Mouse (Mus musculus): ENCODE data around the gene Uqcrc1. TPM values are rescaled to one million over a fixed set of nuclear protein-coding genes. Genes with fewer than 3 reads are reported as not detected.

Uqcrc1 gene
- 163 and 254 TPM in 2 replicates for total RNA-seq (2017)

DNA sequence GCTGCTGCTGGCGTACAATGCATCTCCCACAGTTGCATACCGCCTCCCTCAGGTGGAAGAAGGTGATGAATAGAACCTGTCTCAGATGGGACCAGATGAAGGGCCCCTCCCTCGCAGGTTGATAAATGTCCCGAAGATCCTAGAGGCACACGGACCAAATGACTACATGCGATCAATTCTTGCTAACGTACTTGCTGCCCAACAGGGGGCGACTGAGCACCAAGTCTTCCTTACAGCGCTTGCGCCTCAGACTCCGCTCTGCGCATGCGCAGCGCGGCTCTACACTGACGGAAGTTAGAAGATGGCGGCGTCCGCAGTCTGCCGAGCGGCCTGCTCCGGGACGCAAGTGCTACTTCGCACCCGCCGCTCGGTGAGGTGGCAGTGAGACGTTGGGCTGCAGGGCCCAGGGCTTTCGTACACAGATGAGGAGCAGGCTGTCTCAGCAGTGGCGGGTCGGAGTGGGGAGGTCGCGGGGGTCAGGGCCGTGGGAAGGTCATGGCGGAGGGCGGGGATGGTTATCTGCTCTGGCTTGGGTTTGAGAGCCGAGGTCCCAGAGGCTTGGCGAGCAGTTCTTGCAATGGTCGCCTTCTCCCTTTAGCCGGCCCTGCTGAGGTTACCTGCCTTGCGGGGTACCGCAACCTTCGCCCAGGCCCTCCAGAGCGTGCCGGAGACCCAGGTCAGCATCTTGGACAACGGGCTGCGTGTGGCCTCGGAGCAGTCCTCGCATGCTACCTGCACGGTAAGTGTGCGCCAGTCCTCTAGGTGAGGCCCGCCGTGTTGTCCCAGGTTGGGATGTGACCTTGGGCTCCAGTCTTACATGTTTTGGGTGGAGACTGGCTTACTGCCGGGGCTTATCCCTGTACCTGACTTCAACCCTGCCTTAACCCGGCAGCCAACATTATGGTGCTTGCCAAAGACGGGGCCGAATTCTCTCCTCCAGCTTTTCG is at the start of gene Uqcrc1:
Gene Uqcrc1, plus strand, starts transcription at position 216 of the 947 bp plus-strand sequence.
- peak; percentile 95 to 98 for ATAC-seq (replicated peaks in 1 of 2; ENCODE audit: insufficient read depth in 1 of 2, low FRiP score in 2 of 2, low TSS enrichment in 1 of 2, low read depth in 1 of 2, poor library complexity in 2 of 2, severe bottlenecking in 2 of 2)

- no peak for ATAC-seq (replicated peaks in 1 of 2; ENCODE audit: insufficient read depth in 1 of 2, low FRiP score in 2 of 2, low TSS enrichment in 1 of 2, low read depth in 1 of 2, poor library complexity in 2 of 2, severe bottlenecking in 2 of 2)
Observed at GRCm38 (mm10) chr9:108912308-108912707, 24.1 kb upstream of the Uqcrc1 start.

GRCm38 (mm10) chr9:108913161-108913560 is 23.3 kb upstream of the Uqcrc1 start:
- no peak for ATAC-seq (replicated peaks in 1 of 2; ENCODE audit: insufficient read depth in 1 of 2, low FRiP score in 2 of 2, low TSS enrichment in 1 of 2, low read depth in 1 of 2, poor library complexity in 2 of 2, severe bottlenecking in 2 of 2)

GRCm38 (mm10) chr9:108913621-108914020 is 22.8 kb upstream of the Uqcrc1 start:
- ATAC-seq (replicated peaks in 1 of 2; ENCODE audit: insufficient read depth in 1 of 2, low FRiP score in 2 of 2, low TSS enrichment in 1 of 2, low read depth in 1 of 2, poor library complexity in 2 of 2, severe bottlenecking in 2 of 2) = no peak

DNA sequence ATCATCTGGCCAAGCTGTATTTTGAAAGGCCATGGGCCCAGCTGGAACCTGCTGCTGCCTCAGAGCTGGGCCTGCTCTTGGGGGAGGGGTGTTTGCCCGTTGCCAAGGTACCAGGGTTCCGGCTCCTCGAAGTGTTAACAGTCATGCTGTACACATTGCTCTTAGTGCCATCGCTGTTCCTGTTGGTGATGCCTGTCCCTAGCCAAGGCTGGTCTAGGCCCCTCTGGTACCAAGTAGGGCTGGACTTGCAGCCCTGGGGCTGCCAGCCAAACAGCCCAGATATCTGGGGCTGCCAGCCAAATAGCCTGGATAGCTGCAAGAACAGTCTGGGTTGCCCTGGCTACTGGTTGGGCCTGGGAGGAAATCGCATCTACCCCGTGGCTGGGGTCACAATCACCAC is 21.9 kb upstream of the Uqcrc1 start, which contains the start of gene Tmem89:
Gene Tmem89, plus strand, starts transcription at position 129 of the 400 bp plus-strand sequence.
- no peak for ATAC-seq (replicated peaks in 1 of 2; ENCODE audit: insufficient read depth in 1 of 2, low FRiP score in 2 of 2, low TSS enrichment in 1 of 2, low read depth in 1 of 2, poor library complexity in 2 of 2, severe bottlenecking in 2 of 2)

GRCm38 (mm10) chr9:108925897-108926296 is 10.5 kb upstream of the Uqcrc1 start:
- ATAC-seq (replicated peaks in 1 of 2; ENCODE audit: insufficient read depth in 1 of 2, low FRiP score in 2 of 2, low TSS enrichment in 1 of 2, low read depth in 1 of 2, poor library complexity in 2 of 2, severe bottlenecking in 2 of 2) = no peak; a peak in 1 of 4 replicates

- ATAC-seq (replicated peaks in 1 of 2; ENCODE audit: insufficient read depth in 1 of 2, low FRiP score in 2 of 2, low TSS enrichment in 1 of 2, low read depth in 1 of 2, poor library complexity in 2 of 2, severe bottlenecking in 2 of 2) = no peak
Observed at GRCm38 (mm10) chr9:108928424-108928823, 8.0 kb upstream of the Uqcrc1 start.

DNA sequence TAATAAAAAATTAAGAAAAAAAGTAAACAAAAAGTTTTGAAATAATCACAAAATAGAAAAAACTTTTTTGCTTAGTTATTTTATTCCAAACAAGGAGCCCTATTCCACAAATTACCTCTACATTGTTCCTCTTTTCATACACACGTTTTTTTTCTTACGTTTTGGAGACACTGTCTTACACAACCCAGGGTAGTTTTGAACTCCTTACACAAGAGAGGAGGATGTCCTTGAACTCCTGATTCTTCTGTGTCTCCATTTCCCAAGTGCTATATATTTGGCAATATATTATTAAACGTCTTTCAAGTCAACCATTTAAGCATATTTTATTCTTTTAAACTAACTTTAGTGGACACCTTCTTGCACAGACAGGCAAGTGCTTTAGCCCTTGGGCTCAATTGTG is 442 bp upstream of the Uqcrc1 start:
- peak; percentile 1 to 4; a peak in 1 of 4 replicates for ATAC-seq (replicated peaks in 1 of 2; ENCODE audit: insufficient read depth in 1 of 2, low FRiP score in 2 of 2, low TSS enrichment in 1 of 2, low read depth in 1 of 2, poor library complexity in 2 of 2, severe bottlenecking in 2 of 2)

DNA sequence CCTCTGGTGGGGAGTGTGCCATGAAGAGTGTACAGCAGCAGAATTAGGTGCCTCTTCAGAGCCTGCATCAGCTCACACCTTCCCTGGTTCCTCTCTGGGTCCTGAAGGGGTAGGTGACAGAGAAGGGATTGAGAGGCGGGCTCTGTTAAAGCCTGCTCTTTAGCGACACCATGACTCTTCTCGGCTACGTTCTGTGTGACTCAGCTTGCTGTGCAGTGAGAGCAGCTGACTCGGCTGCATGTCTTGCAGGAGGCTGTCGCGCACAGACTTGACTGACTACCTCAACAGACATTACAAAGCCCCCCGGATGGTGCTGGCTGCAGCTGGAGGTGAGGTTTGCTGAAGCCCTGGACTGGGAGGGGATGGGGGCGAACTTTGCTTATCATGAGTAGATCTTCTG is 8.7 kb downstream of the Uqcrc1 start:
- ATAC-seq (replicated peaks in 1 of 2; ENCODE audit: insufficient read depth in 1 of 2, low FRiP score in 2 of 2, low TSS enrichment in 1 of 2, low read depth in 1 of 2, poor library complexity in 2 of 2, severe bottlenecking in 2 of 2) = no peak

- no peak for ATAC-seq (replicated peaks in 1 of 2; ENCODE audit: insufficient read depth in 1 of 2, low FRiP score in 2 of 2, low TSS enrichment in 1 of 2, low read depth in 1 of 2, poor library complexity in 2 of 2, severe bottlenecking in 2 of 2)
Observed at GRCm38 (mm10) chr9:108945608-108946007, 9.2 kb downstream of the Uqcrc1 start.

DNA sequence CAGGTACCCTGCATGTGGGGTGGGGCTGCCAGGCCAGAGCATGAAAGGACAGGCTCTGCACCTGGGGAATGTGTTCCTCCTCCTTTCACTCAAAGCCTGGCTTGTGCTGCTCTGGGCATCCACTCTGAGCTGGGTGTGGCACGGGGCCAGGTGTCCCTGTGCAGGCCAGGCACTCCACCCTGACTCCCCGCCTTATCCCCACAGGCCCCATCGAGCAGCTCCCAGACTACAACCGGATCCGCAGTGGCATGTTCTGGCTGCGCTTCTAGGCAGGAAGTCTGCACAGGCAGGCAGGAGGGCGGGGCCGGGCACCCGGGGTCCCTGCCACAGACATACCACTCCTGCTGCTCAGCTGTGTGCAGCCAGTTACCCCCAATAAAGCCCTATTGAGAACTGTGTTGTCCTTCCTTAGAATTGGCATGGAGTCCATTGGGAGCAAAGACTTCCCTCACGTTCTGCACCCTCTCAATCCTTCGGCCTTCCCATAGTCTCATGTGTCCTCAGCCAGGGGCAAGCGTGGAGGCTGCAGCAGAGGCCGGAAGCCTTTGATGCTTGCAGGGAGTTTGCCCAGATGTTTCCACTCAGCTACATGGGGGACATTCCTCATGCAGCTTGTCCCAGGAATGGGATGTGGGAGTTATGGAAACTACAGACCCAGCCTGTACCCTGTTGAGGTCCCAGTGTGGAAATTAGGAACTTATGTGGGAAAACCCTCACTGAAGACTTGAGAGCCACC is 13.0 kb downstream of the Uqcrc1 start:
- no peak for ATAC-seq (replicated peaks in 1 of 2; ENCODE audit: insufficient read depth in 1 of 2, low FRiP score in 2 of 2, low TSS enrichment in 1 of 2, low read depth in 1 of 2, poor library complexity in 2 of 2, severe bottlenecking in 2 of 2)

DNA sequence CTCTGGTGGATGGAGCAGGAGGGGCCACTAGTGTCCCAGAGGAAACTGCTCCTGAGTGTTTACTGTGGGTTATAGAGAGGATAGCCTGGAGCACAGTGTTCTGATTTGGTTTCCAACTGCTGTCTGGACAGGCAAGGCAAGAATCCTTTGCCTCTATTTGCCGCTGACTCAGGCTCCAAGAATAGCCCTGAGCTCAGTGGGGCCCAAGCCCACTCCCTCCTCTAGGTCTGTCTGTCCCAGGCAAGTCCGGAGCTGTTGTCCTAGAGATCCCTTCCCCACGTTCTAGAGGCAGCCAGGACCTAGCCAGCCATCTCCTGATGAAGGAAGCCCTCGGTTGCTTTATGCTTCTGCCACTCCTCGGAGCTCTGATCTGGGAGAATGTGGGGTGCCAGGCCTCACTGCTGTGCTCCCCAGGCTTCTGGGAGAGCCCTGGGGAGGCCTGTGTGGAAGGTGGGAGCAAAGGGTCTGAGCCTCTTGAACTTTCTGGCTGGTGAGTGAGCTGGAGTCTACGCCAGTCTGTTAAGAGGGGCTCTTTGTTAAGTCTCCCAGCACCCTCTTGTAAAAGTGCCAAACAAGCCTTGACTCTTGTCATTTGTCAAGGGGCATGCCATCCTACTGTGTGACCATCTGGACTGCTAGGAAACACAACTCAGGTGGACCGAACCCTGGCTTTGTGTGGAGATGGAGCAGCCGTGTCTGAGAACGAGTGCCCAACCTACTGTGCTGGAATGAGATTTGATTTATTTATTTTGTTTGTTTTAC is 13.7 kb downstream of the Uqcrc1 start:
- ATAC-seq (replicated peaks in 1 of 2; ENCODE audit: insufficient read depth in 1 of 2, low FRiP score in 2 of 2, low TSS enrichment in 1 of 2, low read depth in 1 of 2, poor library complexity in 2 of 2, severe bottlenecking in 2 of 2) = no peak

GRCm38 (mm10) chr9:108953081-108953636 is 16.7 kb downstream of the Uqcrc1 start, which contains the start of gene Col7a1:
Col7a1 (plus strand) TSS chr9:108953586.
- ATAC-seq (replicated peaks in 1 of 2; ENCODE audit: insufficient read depth in 1 of 2, low FRiP score in 2 of 2, low TSS enrichment in 1 of 2, low read depth in 1 of 2, poor library complexity in 2 of 2, severe bottlenecking in 2 of 2) = no peak

DNA sequence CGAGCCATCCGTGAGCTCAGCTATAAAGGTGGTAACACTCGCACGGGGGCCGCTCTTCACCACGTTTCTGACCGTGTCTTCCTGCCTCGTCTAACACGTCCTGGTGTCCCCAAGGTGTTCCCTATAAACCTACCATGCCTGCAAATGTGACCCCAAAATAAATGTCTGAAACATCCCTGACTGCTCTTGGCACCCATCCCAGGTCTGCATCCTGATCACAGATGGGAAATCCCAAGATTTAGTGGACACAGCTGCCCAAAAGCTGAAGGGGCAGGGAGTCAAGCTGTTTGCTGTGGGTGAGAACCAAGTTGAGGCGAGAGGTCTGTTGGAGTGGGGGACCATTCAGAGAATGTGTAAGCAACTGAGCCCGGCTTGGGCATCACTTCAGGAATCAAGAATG is 18.8 kb downstream of the Uqcrc1 start:
- no peak for ATAC-seq (replicated peaks in 1 of 2; ENCODE audit: insufficient read depth in 1 of 2, low FRiP score in 2 of 2, low TSS enrichment in 1 of 2, low read depth in 1 of 2, poor library complexity in 2 of 2, severe bottlenecking in 2 of 2)

DNA sequence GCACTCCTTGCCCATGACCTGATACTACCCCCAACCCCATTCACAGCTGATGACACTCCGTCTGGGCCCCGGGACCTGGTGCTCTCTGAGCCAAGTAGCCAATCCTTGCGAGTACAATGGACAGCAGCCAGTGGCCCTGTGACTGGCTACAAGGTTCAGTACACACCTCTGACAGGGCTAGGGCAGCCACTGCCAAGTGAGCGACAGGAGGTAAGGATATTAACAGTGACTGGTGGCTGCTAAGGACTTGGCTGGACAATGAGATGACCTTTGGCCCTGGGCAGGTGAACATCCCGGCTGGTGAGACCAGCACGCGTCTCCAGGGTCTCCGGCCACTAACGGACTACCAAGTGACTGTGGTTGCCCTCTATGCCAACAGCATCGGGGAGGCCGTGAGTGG is 19.4 kb downstream of the Uqcrc1 start:
- ATAC-seq (replicated peaks in 1 of 2; ENCODE audit: insufficient read depth in 1 of 2, low FRiP score in 2 of 2, low TSS enrichment in 1 of 2, low read depth in 1 of 2, poor library complexity in 2 of 2, severe bottlenecking in 2 of 2) = no peak

DNA sequence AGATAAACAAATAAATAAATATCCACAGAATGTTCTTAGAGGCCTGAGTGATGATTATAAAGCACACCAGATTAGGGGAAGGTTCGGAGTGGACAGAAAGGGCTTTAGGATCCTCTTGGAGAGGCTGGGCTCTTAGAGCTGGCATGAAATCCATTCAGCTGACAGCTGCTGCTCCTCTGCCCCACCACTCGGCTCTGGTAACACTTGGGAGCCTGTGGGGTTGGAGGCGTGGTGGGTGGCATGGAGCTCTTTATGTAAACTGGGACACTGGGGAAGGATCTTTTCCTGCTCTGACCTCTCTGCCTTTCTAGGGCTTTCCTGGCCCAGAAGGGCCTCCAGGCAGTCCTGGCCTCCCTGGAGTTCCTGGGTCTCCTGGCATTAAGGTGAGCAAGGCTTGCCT is 27.1 kb downstream of the Uqcrc1 start:
- ATAC-seq (replicated peaks in 1 of 2; ENCODE audit: insufficient read depth in 1 of 2, low FRiP score in 2 of 2, low TSS enrichment in 1 of 2, low read depth in 1 of 2, poor library complexity in 2 of 2, severe bottlenecking in 2 of 2) = no peak

GRCm38 (mm10) chr9:108964338-108964737 is 27.9 kb downstream of the Uqcrc1 start:
- no peak for ATAC-seq (replicated peaks in 1 of 2; ENCODE audit: insufficient read depth in 1 of 2, low FRiP score in 2 of 2, low TSS enrichment in 1 of 2, low read depth in 1 of 2, poor library complexity in 2 of 2, severe bottlenecking in 2 of 2)

Data from hematopoietic stem cell, adult 5-6 weeks (primary cell).